Mouse (Mus musculus) neural tube, embryonic 14.5 days (tissue): ENCODE results near the gene Cacna2d2. TPM values are rescaled to one million over a fixed set of nuclear protein-coding genes. Genes with fewer than 3 reads are reported as not detected.
A peak's percentile ranks its signal among the peaks of the same experiment; 100 is the strongest.

ENCODE experiments used
- ATAC-seq: fragments of 200-750 bp; cut with Nextera tagmentation; 2 replicates; pipeline ENCODE4 v1.8.0; 2017; ENCODE audit warnings: low read depth, mild to moderate bottlenecking, moderate TSS enrichment, moderate library complexity
- H3K27ac ChIP-seq: fragments of 300-500 bp; sonication (generic); 2 replicates; pipeline ENCODE4 v1.5.1; 2014; ENCODE audit warnings: low read depth, mild to moderate bottlenecking, control low read depth, low read length, moderate library complexity, mixed read lengths
- H3K27me3 ChIP-seq: fragments of 300-500 bp; sonication (generic); 2 replicates; pipeline ENCODE4 v1.6.1; 2014; ENCODE audit warnings: low read length; ENCODE audit not compliant: control insufficient read depth, insufficient read depth
- H3K36me3 ChIP-seq: fragments of 300-500 bp; sonication (generic); 2 replicates; pipeline ENCODE4 v1.6.1; 2014; ENCODE audit warnings: low read length, mixed read lengths; ENCODE audit not compliant: control insufficient read depth, insufficient read depth
- H3K4me1 ChIP-seq: fragments of 300-500 bp; sonication (generic); 2 replicates; pipeline ENCODE4 v1.6.1; 2014; ENCODE audit warnings: low read length; ENCODE audit not compliant: control insufficient read depth, insufficient read depth
- H3K4me2 ChIP-seq: fragments of 300-500 bp; sonication (generic); 2 replicates; pipeline ENCODE4 v1.6.1; 2014; ENCODE audit warnings: mild to moderate bottlenecking, low read depth, low read length, control low read depth
- H3K4me3 ChIP-seq: fragments of 300-500 bp; sonication (generic); 2 replicates; pipeline ENCODE4 v1.5.1; 2014; ENCODE audit warnings: low read depth, low read length, control low read depth, mixed read lengths
- H3K9ac ChIP-seq: fragments of 300-500 bp; sonication (generic); replicated peaks from 2 replicates; pipeline ENCODE4 v1.6.1; 2014; ENCODE audit warnings: low read depth, mild to moderate bottlenecking, control low read depth, low read length, mixed read lengths
- H3K9me3 ChIP-seq: fragments of 300-500 bp; sonication (generic); 2 replicates; pipeline ENCODE4 v1.6.1; 2016; ENCODE audit warnings: low read length; ENCODE audit not compliant: control insufficient read depth
- WGBS: fragments of 180-500 bp; shearing (Covaris S2); extraction: QIAGEN DNeasy Blood & Tissue Kit; methylation state at CpG from one replicate; pipeline ENCODE4 v1.1.7; 2014; 5-methylcytosine and 5-hydroxymethylcytosine counted together
- polyA plus RNA-seq: library from polyadenylated mRNA; unstranded; fragments of >200 nt; fragmentation: Nextera tagmentation; extraction: Ambion mirVana; gene quantifications from 2 replicates; pipeline ENCODE4 v1.2.1, GENCODE M21; 2014

The Cacna2d2 gene
- polyA plus RNA-seq, 1 experiment from 2014 or later = 10.6 TPM

DNA sequence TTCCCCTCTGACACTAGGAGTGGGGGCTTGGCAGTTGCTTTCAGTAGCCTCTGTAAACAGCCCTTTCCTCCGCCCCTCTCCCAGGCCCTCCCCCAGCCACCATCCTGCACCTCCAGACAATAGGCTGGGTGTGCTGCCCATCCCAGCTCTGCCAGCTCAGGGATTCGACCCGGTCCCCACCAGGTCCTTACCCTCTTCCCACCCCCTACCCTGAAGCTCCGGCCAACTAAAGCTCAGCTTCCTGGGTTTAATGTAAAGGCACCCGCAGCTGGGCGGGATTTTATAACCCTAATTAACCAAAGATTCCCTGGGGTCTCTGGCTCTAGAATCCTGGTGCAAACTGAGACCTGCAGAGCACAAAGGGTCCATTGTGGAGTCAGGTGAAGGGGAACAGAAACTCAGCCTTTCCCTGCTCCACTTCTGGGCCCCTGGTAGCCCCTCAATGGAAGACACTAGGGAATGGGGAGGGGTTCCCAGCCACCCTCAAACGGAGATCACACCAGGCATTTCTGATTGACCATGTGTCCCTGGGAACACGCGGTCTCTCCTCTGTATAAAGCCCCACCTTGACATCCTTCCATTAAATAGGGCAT is 81.2 kb downstream of the Cacna2d2 start:
- no peaks in the 10 kb centered on the region for H3K9me3 ChIP-seq
- H3K27ac ChIP-seq = peak overlapping the region; percentile 90
- no peaks in the 10 kb centered on the region for H3K27me3 ChIP-seq
- ATAC-seq = no peak
- no peak overlapping the region for H3K9ac ChIP-seq
- H3K4me3 ChIP-seq = no peak overlapping the region
- H3K36me3 ChIP-seq = no peaks in the 10 kb centered on the region
- 7% methylated on average over 9 of the region's 9 CpGs for WGBS
- H3K4me1 ChIP-seq = peaks cover 44% of the 10 kb centered on the region
- no peak overlapping the region for H3K4me2 ChIP-seq

DNA sequence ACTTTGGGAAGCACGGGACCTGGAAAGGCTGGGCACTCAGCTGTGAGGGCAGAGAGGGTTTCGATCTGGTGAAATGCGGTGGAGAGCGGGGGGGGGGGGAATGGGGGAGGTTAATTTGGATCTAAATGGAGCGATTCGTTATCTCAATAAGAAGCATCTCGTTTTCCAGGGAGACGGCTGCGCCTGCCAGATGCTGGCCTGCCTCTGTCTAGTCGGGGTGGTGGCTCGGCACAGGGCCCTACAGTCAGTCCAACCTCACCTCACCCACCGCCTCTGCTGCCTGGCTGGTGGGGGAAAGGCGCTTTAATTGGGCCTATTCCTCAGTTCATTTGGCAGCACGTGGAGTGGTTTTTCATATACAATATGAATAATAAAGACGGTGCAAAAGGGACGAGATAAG is 81.9 kb downstream of the Cacna2d2 start:
- H3K9me3 ChIP-seq = no peaks in the 10 kb centered on the region
- H3K4me2 ChIP-seq = no peak overlapping the region
- 0 out of 2 replicates have a peak overlapping the region, but pooled peaks have one; percentile 11 for H3K9ac ChIP-seq
- 17% methylated on average over 16 of the region's 16 CpGs for WGBS
- no peak overlapping the region for H3K4me3 ChIP-seq
- no peaks in the 10 kb centered on the region for H3K36me3 ChIP-seq
- no peak for ATAC-seq
- no peaks in the 10 kb centered on the region for H3K27me3 ChIP-seq
- peaks cover 51% of the 10 kb centered on the region for H3K4me1 ChIP-seq
- peak overlapping the region; percentile 90 for H3K27ac ChIP-seq

DNA sequence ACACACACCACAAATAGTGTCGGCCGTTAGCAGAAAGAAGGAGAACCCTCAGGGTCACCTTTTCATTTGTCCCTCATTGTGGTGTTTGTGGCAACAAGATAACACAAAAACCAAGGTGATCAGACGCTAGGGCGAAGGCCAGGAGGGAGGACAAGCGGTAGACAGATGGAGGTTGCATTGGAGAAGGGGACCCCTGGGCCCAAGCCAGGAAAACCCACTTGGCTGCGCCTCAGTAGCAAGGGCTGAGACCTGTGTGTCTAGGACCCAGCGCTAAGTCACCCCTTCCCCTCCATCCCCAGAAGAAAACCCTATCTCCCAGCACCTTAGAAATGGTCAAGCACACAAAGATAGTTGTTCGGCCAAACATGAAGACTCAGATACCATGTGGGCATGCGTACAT is 82.6 kb downstream of the Cacna2d2 start:
- Histone ChIP-seq H3K9ac (no peak overlapping the region), H3K4me2 (no peak overlapping the region), H3K4me1 (peaks cover 53% of the 10 kb centered on the region), H3K27me3 (no peaks in the 10 kb centered on the region), H3K36me3 (no peaks in the 10 kb centered on the region), H3K9me3 (no peaks in the 10 kb centered on the region), H3K27ac (peak overlapping the region; percentile 90), H3K4me3 (no peak overlapping the region)
- WGBS = 87% methylated on average over 9 of the region's 9 CpGs
- ATAC-seq = no peak

DNA sequence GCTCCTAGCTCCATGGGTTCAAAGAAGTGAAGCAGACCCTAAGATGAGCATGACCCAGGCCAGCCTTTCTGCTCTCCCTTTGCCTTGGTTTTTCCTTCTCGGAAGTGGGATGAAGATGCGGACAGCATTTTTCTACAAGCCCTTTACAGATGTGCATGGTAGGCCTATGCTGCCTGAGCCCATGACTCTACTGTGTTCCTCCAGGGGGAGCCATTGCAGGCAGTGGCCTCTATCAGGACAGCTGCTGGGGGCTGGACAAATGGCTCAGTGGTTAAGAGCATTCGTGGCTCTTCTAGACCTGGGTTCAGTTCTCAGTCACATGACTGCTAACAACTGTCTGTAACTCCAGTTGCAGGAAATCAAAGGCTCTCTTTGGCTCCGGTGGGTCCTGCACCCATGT is 83.4 kb downstream of the Cacna2d2 start:
- Histone ChIP-seq H3K36me3 (no peaks in the 10 kb centered on the region), H3K9ac (no peak overlapping the region), H3K4me2 (no peak overlapping the region), H3K27ac (no peak overlapping the region), H3K4me3 (no peak overlapping the region), H3K27me3 (no peaks in the 10 kb centered on the region), H3K9me3 (no peaks in the 10 kb centered on the region), H3K4me1 (peaks cover 53% of the 10 kb centered on the region)
- ATAC-seq = no peak
- WGBS = 83% methylated on average over 4 of the region's 4 CpGs

DNA sequence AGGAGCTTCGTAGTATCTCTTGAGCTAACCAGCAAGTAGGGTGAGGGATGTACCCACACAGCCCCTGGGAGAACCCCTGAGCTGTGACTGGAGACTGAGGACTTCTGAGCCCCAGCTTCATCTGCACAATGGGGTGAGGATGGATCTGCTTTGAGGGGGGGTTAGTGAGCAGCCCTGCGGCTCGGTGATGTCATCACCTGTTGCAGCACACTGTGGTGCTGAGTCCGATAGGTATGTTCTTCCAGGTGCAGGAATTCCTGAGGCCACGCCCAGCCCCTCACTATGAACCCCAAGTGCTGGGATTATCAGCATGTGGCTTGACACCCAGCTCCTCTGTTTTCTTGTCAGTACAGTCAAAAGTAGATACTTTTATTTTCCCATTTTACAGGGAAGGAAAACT is 84.3 kb downstream of the Cacna2d2 start:
- Histone ChIP-seq H3K4me1 (peaks cover 52% of the 10 kb centered on the region), H3K4me2 (no peak overlapping the region), H3K36me3 (no peaks in the 10 kb centered on the region), H3K27ac (peak overlapping the region; percentile 87; the same call in 1 of the 2 replicates), H3K4me3 (no peak overlapping the region), H3K9me3 (no peaks in the 10 kb centered on the region), H3K27me3 (no peaks in the 10 kb centered on the region), H3K9ac (no peak overlapping the region)
- 94% methylated on average over 5 of the region's 5 CpGs for WGBS
- ATAC-seq = no peak

DNA sequence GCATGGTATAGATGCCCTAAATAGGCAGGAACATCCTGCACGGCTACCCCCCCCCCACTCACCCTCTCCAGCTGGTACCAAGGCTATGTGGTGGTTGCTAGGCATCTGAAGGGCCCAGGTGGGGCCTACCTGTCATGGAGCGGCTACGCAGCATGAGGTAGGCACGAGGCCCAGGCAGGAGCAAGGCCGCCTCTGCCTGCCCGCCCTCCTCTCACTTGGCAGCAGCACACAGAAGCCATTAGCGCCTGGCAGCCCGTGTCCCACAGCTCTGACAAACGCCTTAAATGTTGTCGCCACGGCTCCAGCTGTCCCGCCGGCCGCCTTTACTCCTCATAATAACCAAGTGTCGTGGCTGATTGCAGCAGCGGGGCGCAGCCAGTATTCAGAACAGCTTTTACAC is 84.9 kb downstream of the Cacna2d2 start:
- H3K27me3 ChIP-seq = no peaks in the 10 kb centered on the region
- ATAC-seq = peak; percentile 85
- WGBS = 32% methylated on average over 17 of the region's 17 CpGs
- H3K9me3 ChIP-seq = no peaks in the 10 kb centered on the region
- peaks cover 46% of the 10 kb centered on the region for H3K4me1 ChIP-seq
- no peaks in the 10 kb centered on the region for H3K36me3 ChIP-seq
- no peak overlapping the region for H3K4me3 ChIP-seq
- H3K27ac ChIP-seq = peak overlapping the region; percentile 87
- H3K4me2 ChIP-seq = no peak overlapping the region
- H3K9ac ChIP-seq = 0 out of 2 replicates have a peak overlapping the region, but pooled peaks have one; percentile 16

DNA sequence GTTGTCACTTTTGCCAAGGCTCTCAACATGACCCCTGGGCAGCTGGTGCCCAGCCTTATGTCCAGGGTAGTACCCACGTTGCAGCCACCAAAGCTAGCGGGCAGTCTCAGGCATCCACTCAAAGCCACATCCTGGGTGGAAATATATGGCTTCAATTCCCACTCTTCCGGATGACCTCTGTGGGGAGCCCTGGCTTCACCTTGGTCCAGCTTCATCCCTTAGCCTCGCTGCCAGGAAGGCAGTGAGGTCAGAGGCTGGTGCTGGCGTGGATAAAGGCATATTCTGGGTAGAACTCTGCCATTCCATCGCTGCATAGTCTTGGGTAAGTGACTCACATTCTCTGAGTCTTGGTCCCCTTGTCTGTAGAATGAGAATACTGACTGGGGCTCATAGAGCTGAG is 85.4 kb downstream of the Cacna2d2 start:
- no peaks in the 10 kb centered on the region for H3K9me3 ChIP-seq
- no peak overlapping the region for H3K9ac ChIP-seq
- H3K27me3 ChIP-seq = no peaks in the 10 kb centered on the region
- ATAC-seq = no peak
- H3K36me3 ChIP-seq = no peaks in the 10 kb centered on the region
- H3K27ac ChIP-seq = peak overlapping the region; percentile 87
- H3K4me2 ChIP-seq = no peak overlapping the region
- WGBS = 54% methylated on average over 6 of the region's 6 CpGs
- peaks cover 41% of the 10 kb centered on the region for H3K4me1 ChIP-seq
- H3K4me3 ChIP-seq = no peak overlapping the region

DNA sequence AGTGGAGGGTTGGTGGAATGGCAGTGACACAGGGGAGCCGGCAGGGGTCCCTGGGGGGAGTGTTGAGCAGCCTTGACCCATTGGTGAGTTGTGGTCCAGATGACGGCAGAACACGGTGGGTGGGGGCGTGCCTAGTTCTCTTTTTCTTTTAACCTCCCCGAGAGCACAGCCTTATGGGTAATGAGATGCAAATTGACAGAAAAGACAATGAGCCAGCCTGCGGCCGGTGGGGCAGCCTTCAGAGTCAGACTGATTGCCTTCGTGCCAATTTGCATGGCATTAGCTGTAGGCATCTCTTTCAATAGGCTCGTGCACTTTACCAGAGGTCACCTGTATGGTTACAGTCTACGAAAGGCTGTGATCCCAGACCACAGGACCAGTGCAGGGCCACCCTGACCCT is 86.7 kb downstream of the Cacna2d2 start:
- Histone ChIP-seq H3K4me1 (peaks cover 28% of the 10 kb centered on the region), H3K36me3 (no peaks in the 10 kb centered on the region), H3K27me3 (no peaks in the 10 kb centered on the region), H3K4me3 (no peak overlapping the region), H3K9me3 (no peaks in the 10 kb centered on the region), H3K27ac (peak overlapping the region; percentile 8; the same call in 1 of the 2 replicates), H3K9ac (no peak overlapping the region), H3K4me2 (no peak overlapping the region)
- ATAC-seq = no peak
- 14% methylated on average over 10 of the region's 10 CpGs for WGBS

DNA sequence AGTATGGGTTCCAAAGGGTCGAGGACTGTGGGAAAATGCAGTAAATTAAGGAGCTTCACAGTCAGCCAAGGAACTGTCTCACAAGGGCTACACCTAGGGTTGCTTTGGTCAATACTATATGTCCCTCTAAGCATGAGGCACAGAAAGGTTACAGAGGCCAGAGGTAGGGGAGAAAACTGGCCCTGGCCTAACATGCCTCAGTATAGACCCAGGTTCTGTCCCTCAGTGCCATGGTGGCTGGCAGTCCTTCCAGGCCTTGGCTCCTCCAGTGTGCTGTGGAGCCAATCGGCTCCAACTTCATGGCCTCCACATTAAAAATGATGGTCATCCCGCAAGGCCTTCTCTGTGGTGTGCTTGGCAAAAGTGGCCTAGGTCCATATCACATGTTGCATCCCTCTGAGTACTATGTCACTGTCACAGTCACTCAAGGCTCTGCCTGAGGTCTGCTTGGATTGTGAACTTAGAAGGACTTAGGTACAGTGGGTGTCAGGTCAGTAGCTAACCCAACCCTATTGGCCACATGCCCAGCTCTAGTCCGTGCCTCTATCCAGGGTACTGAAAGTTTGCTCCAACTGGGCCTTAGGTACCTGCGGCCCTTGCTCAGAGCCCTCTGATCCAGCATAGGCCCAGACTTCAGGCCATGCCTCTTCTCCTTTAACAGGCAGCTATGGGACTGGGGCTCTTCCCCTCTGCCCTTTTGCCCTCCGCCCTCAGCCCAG is 87.3 kb downstream of the Cacna2d2 start:
- H3K27ac ChIP-seq = 0 out of 2 replicates have a peak overlapping the region, but pooled peaks have one; percentile 8
- no peak overlapping the region for H3K4me2 ChIP-seq
- H3K9me3 ChIP-seq = no peaks in the 10 kb centered on the region
- WGBS = 60% methylated on average over 6 of the region's 6 CpGs
- H3K4me1 ChIP-seq = peaks cover 22% of the 10 kb centered on the region
- no peaks in the 10 kb centered on the region for H3K36me3 ChIP-seq
- H3K27me3 ChIP-seq = no peaks in the 10 kb centered on the region
- no peak overlapping the region for H3K9ac ChIP-seq
- no peak overlapping the region for H3K4me3 ChIP-seq
- ATAC-seq = no peak
